Mouse (Mus musculus): Measurements from ENCODE around the gene Fndc3b.

The Fndc3b gene

DNA sequence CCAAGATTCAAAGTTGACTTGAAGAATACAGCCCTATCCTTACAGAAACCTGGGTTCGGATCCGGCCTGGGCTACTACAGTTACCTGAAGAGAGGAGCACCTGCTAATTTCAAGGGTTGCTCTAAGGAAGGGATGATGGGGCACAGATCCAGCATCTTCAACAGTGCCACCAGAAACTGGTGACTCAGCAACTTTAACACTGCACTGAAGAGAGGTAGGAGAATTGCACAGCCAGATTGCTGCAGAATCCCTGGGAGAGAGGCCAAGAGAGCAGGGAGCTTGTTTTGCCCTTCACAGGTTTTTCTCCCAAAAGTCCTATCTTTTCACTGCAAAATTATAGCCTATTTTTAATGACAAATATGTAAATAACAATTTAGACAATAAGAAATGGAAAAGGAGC is 149.2 kb downstream of the Fndc3b start:
- DNase-seq (ENCODE audit: low read depth, low spot score): no peak

DNA sequence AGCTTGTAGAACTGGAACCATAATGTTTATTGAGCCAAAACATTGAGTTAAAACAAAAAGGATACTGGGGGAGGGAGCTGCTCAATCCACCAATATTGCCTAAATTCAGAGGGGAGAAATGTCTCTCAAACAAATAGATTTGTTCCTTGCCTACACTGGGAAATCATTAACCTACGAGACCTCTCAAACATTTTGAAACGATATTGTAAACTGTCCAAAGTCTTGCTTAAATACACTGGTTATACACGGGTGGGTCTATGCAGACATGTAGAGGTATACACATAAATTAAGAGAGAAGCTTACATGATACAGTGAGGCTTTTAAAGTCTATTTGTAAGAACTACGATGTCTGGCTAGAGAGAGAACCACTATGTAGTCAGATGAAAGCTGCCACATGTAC is 151.8 kb downstream of the Fndc3b start:
- no peak for DNase-seq (ENCODE audit: low read depth, low spot score)

DNA sequence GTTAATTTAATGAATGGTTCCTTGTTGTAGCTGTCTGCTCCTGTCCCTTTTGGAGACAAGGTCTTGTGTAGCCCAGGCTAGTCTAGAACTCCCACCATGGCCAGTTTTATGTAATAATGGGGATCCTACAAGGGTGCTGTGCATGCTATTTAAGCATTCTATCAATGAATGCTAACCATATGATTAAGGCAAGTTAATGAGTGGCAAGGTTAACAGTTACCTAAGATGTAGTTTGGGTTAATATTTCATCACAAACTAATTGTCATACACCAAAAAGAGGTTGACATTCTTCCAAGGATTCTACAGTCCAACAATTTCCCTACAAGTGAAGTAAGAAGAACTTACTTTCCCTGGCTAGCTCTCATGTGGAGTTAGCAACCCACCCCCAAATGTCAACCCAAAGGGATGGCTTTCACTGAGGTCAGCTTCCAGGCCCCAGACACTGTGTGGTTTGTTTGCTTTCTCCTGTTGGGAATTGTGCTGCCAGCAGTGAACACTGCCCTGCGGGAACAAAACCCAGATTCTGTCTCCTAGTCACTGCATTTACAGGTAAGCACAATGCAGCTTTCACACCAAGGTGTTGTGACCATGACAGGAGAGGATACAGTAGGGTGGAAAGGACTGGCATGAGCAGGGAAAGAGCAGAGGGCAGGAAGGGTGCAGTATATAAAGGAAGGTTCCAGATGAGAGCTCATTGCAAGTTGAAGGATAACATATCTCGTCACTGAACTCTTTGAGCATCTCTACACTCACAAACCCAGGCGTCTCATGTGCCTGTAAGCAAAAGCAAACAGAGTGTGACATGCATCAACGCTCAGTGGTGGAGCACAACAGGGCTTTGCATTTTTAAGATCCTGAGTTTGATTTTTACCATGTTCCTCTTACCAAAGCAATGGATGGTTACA is 153.8 kb downstream of the Fndc3b start:
- no peak for DNase-seq (ENCODE audit: low read depth, low spot score)

DNA sequence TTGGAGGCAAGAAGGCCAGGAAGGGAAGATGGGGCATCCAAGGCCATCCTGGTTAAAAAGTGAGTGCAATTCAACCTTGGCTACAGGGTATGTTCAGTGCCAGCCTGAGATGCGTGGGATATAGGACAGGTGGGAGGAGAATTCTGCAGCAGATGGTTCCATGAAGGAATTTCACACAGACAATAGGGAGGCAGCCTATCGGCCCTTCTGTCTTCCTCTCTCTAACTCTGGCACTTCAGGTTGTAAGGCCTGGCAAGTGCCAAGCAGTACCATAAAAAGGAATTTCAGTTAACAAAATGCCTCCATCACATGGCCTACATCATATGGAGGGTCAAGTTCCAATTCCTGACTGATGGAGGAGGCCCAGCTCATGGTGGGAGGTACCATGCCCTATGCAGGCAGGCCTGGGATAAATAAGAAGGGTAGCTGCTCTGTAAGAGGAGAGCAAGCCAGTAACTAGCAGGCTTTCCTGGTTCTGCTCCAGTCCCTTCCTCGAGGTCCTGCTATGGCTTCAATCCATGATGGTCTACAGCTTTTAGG is 155.6 kb downstream of the Fndc3b start:
- no peak for DNase-seq (ENCODE audit: low read depth, low spot score)

DNA sequence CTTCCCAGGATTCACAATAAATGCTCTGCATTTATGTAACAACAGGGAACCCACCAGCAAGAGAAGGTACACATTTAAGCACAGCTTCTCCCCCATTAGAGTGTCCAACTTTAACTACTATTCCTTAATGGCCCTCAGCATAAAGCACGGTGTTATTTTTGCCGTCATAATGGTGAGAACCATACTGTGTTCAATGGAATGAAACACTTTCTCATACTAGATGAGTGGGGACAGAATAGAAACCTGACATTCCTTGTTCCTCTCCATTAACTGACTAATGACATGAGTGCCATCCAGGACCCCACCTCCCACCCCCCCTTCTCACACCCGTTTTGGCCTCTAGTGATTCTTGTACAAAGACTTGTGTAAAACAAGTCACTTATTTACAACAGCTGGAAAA is 156.8 kb downstream of the Fndc3b start:
- DNase-seq (ENCODE audit: low read depth, low spot score): no peak

DNA sequence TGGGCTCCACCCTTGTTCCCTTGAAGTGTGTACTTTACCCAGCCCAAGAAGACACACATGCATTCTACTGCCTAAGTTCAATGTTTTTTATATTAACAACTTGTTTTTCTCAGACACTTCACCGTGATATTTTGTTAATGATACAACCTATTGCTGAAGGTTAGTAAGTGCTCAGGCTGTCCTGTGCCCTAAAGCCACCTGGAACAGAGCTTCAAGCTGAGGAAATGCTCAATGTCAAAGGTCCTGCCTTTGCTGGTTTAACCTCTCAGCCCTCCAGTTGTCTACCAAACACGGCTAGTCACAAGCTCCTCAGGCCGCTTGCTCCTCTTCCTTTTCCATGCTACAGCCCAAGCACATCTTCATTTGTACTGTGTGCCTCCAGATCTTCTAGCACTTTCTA is 157.3 kb downstream of the Fndc3b start:
- DNase-seq (ENCODE audit: low read depth, low spot score): no peak

DNA sequence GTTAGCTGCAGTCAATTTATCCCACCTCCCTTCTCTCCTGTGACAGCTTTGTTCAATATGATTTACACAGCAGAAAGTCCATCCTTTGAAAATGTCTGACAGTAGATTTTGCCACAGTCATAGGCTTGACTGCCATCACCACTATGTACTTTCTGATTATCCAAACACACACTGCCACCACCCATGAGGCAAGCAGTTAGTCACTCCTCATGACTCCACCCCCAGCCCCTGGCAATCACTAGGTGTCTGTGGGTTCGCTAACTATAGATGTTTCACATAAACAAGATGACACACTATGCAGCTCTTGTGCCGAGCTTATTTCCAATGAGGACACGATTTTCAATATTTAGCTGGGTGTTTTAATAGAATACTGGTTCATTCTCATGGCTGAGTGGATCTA is 160.1 kb downstream of the Fndc3b start:
- DNase-seq (ENCODE audit: low read depth, low spot score): no peak

DNA sequence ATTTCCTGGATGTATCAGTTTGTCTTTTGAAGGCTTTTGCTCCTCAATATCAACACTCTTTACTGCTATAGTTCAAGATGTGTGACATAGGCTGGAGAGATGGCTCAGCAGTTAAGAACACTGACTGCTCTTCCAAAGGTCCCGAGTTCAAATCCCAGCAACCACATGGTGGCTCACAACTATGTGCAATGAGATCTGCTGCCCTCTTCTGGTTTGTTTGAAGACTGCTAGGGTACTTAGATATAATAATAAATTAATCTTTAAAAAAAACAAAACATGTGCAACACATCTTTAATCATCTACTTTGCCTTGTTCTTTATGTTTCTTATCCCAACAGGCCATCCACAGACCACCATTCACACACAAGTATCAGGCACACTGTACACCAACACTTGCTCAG is 160.7 kb downstream of the Fndc3b start:
- no peak for DNase-seq (ENCODE audit: low read depth, low spot score)

DNA sequence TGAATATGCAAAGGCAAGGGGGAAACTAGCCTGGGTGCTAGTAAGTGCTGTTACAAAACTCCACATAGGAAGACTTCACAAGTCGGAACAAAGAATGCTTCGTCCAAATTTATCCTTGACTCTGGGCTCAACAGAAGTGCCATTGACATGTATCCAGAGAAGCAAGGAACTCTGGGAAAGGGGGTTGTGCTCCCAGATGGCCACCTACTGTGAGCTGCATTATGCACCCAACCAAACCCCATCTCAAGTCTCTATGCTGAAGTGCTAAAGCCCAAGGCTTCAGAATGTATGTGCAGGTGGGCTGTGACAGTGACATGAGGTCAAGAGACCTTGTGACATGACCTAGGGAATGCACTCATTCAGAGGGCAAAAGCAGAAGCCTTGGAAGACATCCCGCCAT is 165.5 kb downstream of the Fndc3b start:
- DNase-seq (ENCODE audit: low read depth, low spot score): peak; percentile 89

DNA sequence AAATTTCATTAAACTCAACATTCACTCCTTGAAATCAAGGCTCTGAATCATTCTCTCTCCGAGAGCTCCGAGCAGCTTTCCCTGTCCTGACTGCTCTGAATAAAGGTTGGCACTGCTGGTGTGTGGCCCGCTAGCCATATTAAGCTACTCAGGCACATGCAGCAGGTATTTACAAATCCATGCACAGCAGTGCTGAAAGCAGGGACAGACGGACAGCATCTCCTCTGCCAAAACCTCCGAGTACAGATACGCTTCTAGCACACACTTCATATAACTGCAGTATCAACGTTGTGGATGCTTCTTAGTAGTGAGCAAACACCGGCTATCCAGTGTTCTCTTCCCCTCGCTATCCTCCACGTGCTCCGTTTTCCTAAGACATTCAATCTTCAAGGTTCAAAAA is 167.0 kb downstream of the Fndc3b start:
- no peak for DNase-seq (ENCODE audit: low read depth, low spot score)

DNA sequence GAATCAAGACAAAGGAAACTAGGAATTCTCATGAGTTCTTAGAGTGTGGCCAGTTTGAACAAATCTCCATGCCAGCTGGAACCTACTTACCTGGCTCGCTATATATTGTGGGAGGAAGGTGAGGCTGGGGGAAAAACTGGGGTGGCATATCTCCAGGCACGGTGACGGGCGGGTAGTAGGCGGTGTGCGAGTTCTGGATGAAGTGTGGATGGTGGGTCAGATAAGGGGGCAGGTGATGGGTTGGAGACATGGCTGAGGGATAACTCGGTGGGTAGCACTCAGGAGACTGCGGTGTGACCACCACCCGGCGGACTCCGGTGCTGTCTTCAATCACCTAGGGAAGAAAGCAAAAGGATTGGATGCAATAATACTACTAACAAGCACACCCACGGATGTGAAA is 169.3 kb downstream of the Fndc3b start:
- no peak for DNase-seq (ENCODE audit: low read depth, low spot score)

DNA sequence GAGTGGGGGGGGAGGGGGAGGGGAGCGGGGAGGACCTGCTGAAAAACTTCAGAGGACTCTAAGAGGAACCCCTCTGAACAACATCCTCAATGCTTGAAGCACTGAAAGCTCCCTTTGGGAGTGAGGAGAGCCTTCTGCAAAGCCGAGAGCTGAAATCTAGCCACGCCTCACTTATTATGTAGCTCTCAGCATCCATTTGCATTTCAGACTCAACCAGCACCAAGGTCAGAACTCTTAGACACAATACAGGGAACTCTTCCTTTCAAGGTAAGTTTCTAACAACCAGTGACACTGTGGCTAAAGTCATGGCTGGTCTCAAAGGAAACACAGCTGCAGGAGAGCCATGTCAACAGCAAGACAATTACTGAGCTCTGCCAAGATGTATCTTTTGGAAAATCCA is 169.9 kb downstream of the Fndc3b start:
- peak; percentile 80 for DNase-seq (ENCODE audit: low read depth, low spot score)

DNA sequence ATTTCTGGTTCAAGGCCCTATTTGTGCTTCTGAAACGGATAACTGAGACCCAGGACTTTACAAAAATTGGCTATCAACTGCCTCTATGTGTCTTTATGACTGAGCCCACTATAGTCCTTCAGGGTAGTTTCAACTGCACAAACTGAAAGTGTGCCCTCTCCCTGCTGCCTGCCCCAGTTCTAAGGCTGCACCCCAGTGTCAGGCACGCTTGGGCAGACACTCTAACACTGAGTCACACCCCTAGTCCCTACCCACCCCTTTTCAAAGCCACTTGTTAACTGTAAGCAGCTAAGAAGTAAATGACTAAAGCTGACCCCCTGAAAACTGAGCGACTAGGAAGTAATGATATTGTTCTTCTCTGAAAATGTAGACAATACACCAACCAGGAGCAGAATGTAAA is 176.9 kb downstream of the Fndc3b start:
- no peak for DNase-seq (ENCODE audit: low read depth, low spot score)

DNA sequence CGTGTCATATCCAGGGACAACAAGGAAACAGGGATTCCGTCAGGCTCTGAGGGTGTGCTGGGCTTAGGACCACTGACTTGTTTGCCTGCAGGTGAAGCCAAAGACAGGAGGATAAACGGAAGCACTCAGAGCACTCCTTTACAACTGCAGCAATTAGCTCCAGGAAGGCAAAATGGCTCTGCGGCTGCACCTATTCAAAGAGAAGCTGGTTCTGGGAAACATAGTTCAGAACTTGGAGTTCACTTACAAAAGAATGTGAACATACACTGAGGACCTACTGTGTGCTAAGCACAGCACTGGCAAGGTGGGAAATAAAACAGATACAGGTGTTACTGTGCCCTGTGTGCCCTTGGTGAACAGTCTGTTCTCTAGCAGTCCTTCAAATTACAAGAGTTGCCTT is 177.4 kb downstream of the Fndc3b start:
- DNase-seq (ENCODE audit: low read depth, low spot score): no peak

DNA sequence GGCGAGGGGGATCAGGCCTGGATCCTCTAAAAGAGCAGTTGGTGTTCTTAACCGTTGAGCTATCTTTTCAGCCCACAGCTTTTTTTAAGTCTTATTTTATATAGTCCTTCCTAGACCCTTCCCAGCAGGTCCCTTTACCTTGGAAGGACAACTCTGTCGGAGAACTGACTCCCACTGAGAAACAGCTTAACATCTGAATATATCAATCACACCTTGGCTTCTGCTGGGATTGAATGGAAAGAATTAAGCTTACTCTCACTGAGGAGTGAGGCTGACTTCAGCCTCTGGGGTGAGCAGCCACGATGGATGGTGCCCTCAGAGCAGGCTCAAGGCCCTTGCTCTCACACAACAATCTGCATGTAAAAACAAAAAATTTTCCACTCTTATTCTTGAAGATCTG is 179.1 kb downstream of the Fndc3b start:
- peak; percentile 46 for DNase-seq (ENCODE audit: low read depth, low spot score)

DNA sequence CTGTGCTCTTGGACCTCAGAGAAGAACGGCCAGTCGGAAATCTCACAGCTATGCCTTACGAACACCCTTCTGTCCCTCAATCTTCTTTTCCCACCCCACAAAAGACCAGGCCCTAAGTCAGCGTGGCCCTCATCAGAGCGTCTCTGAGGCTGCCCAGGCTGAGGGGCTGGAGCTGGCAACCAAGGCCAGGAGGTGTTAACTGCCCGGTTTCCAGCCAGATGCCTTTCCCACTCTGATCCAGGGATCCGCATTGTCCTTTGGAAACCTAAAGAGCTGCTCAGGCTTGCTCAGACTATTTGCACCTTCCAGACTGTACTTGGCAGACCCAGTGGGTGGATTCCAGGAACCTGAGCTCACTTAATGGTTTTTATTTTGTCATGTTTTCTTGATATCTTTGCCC is 180.7 kb downstream of the Fndc3b start:
- no peak for DNase-seq (ENCODE audit: low read depth, low spot score)

DNA sequence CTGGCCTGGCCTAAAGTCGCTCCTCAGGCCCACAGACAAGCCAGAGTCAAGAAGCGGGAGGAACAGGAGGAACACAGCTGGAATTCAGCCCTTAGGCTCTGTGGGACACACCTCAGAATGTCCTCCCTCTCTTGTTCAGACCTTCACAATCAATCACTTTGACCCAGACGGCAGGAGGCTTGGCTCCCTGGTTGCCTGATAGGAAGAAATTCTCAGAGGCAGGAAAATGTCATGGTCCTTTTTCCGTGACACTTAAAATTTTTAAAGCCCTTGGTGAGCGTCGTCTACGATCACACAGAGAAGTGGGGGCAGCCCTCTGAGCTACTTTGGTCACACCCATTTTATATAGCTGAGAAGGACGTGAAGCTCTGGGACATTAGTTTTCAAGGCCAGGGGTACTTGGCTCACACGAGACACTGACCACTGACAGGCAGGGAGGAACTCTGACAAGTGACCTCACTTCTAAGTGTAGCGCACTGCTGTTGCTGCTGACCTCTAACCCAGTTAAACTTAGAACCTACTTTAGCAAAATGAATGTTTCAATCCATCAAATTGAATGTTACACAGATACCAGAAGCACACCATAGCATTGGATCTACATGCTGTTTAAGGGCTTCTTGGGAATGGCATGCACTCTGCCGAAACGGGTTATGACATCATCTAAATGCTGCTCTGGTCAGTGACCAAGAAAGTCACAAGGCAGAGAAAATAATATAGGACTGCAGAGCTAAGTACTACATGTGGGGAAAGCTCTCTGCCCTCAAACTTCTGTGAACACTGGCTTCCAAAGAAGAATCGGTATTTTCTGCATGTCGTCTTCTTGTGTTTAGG is 181.7 kb downstream of the Fndc3b start:
- DNase-seq (ENCODE audit: low read depth, low spot score): peak; percentile 77

DNA sequence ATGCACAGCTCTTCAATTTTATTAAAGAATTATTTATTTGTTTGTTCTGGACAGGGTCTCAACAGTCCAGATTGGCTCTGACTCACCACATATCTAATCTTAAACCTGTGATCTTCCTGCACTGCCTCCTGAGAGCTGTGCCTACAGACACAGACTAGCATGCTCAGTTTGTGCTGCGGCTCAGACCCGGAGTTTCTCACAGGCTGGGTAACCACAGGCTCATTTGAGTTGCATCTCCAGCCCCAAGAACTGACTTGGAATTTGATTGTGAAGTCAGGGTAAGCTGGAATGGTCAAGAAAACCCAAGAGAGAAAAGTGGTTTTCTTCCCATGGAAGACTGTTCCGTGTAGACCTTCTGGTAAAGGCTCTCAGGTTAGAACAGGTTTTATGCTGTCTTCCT is 184.1 kb downstream of the Fndc3b start:
- no peak for DNase-seq (ENCODE audit: low read depth, low spot score)

DNA sequence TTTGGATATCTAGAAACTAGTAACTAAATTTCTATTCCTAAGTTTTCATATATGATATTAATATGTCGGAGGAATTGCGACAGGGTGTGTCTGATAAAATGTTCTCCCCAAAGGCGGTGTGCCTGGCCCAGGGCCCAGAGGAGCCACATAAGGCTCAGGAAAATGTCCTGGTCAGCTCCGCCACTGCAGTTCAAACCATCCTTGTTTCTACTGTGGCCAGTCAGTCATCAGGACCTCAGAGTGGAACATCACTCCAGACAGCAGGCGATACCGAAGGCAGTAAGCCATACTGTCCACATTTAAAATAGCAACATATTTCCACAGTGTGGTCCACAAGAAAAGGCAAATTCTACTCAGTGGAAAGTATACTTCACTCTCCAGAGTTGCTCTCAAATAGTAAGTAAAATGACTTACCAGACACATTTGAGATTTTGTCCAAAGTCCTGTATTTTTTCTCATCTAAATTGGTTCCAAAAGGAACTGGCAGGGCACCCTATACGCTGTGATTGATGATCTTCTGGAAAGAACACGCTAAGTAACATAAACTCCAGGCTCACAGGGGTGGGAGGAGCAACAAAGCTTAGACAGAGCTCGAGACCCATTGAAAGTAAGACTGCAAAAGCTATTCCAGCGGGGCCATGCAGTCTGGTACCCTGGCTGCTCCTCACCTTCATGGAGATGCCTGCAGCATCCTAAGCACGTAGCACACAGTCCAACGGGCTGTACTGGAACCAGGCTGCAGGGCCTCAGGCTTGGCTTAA is 187.8 kb downstream of the Fndc3b start:
- DNase-seq (ENCODE audit: low read depth, low spot score): no peak

DNA sequence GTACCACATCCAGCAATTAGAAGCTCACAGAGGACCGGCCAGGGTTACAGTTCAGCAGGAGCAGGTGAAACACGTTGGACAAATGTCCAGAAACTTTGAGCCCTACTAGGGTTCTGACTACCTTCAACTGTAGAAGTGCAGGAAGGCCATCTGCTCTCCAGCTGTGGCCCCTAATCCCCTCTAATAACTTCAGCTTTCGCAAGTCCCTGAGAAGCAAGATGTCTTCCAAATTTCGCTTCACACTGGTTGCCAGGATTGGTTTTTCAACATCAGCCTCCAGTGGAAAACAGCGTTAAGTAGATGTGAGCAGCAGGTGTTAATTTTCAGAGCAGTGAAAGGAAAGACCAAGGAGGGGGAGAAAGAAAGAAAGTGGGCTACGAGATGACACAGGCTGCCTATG is 190.7 kb downstream of the Fndc3b start:
- no peak for DNase-seq (ENCODE audit: low read depth, low spot score)

DNA sequence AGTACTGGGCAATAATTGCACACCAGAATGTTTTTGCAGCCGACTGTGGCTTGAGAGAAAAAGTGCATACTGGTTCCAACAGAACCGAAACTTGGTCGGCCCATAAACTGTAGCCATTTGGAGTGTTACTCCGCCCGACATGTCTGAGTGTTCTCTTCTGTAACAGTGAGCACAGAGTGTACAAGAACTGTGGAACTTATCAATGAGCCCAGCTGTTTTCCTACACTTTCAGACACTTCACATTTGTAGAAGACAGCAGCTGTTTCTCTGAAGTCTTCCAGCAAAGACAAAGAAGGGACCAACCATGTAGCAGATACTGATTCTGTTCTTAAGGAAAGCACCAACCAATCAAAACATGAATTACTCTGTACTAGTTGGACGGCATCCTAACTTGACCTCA is 191.6 kb downstream of the Fndc3b start:
- DNase-seq (ENCODE audit: low read depth, low spot score): no peak

DNA sequence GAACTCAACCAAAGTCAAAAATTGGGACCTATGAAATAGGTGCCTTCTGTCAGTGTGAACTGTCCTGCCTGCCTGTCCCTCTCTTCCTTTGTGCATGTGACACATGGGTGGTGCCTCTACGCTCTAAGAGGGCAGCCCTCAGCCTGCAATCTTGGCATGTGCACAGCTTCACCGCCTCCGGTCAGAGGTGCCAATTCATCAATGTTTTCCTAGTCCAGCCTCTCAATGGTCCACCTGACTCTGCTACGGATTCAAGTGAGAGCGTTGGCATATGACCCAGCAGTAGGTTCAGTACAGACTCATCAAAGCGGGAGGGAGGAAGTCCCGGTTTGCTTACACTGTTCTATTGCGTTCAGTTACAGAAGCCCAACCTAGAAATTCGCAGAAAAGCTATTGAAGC is 192.2 kb downstream of the Fndc3b start:
- no peak for DNase-seq (ENCODE audit: low read depth, low spot score)
